Mouse (Mus musculus): ENCODE data around the gene Celf3. TPM values are rescaled to one million over a fixed set of nuclear protein-coding genes. Genes with fewer than 3 reads are reported as not detected.

Gene Celf3
- 150 and 154 TPM in 2 replicates for polyA plus RNA-seq (2014; fragmentation: Nextera tagmentation; extraction: Ambion mirVana)

GRCm38 (mm10) chr3:94477981-94478422, at the start of gene Celf3:
Celf3 (plus strand) TSS chr3:94478295.
- no peaks in the 10 kb centered on the region for H3K27me3 ChIP-seq (ENCODE audit: control insufficient read depth, insufficient read depth, low read length)

GRCm38 (mm10) chr3:94430980-94431379, 47.1 kb upstream of the Celf3 start:
- no peak overlapping the region for H3K9ac ChIP-seq (ENCODE audit: low read length)
- DNase-seq (ENCODE audit: low spot score, missing footprints) (no peak), ATAC-seq (ENCODE audit: low FRiP score) (no peak)
- H3K27ac ChIP-seq (ENCODE audit: low read depth, low read length) = no peak overlapping the region
- H3K36me3 ChIP-seq (ENCODE audit: control insufficient read depth, insufficient read depth, low read length) = no peaks in the 10 kb centered on the region
- no peaks in the 10 kb centered on the region for H3K27me3 ChIP-seq (ENCODE audit: control insufficient read depth, insufficient read depth, low read length)
- no peak overlapping the region for H3K4me2 ChIP-seq
- H3K9me3 ChIP-seq (ENCODE audit: control insufficient read depth, low read length) = no peaks in the 10 kb centered on the region
- H3K4me1 ChIP-seq (ENCODE audit: control insufficient read depth, insufficient read depth, low read length) = no peaks in the 10 kb centered on the region
- 79% methylated on average over 2 of the region's 2 CpGs for WGBS
- no peak overlapping the region for H3K4me3 ChIP-seq (ENCODE audit: low read depth, low read length)

More at GRCm38 (mm10) chr3:94477981-94478422, at the start of gene Celf3:
- Histone ChIP-seq H3K9me3 (ENCODE audit: control insufficient read depth, low read length) (no peaks in the 10 kb centered on the region), H3K27ac (ENCODE audit: low read depth, low read length) (peak within 1 kb of the TSS; percentile 85), H3K4me2 (peak within 1 kb of the TSS; percentile 59), H3K4me1 (ENCODE audit: control insufficient read depth, insufficient read depth, low read length) (peaks cover 46% of the 10 kb centered on the region), H3K36me3 (ENCODE audit: control insufficient read depth, insufficient read depth, low read length) (no peaks in the 10 kb centered on the region), H3K9ac (ENCODE audit: low read length) (peak within 1 kb of the TSS; percentile 83), H3K4me3 (ENCODE audit: low read depth, low read length) (peak within 1 kb of the TSS; percentile 56)
- under 1% methylated on average over 13 of the region's 14 CpGs for WGBS
- DNase-seq (ENCODE audit: low spot score, missing footprints) = peak; percentile 97
- peak; percentile 91 for ATAC-seq (ENCODE audit: low FRiP score)

GRCm38 (mm10) chr3:94434305-94434704, 43.8 kb upstream of the Celf3 start:
- no peak overlapping the region for H3K27ac ChIP-seq (ENCODE audit: low read depth, low read length)
- ATAC-seq (ENCODE audit: low FRiP score) (no peak), DNase-seq (ENCODE audit: low spot score, missing footprints) (no peak)
- no peak overlapping the region for H3K4me2 ChIP-seq
- no peaks in the 10 kb centered on the region for H3K4me1 ChIP-seq (ENCODE audit: control insufficient read depth, insufficient read depth, low read length)
- H3K27me3 ChIP-seq (ENCODE audit: control insufficient read depth, insufficient read depth, low read length) = no peaks in the 10 kb centered on the region
- H3K9me3 ChIP-seq (ENCODE audit: control insufficient read depth, low read length) = no peaks in the 10 kb centered on the region
- no peaks in the 10 kb centered on the region for H3K36me3 ChIP-seq (ENCODE audit: control insufficient read depth, insufficient read depth, low read length)
- H3K9ac ChIP-seq (ENCODE audit: low read length) = no peak overlapping the region
- WGBS = 98% methylated on average over 2 of the region's 2 CpGs
- H3K4me3 ChIP-seq (ENCODE audit: low read depth, low read length) = no peak overlapping the region

GRCm38 (mm10) chr3:94436420-94436819, 41.7 kb upstream of the Celf3 start:
- Histone ChIP-seq H3K27ac (ENCODE audit: low read depth, low read length) (no peak overlapping the region), H3K4me3 (ENCODE audit: low read depth, low read length) (no peak overlapping the region), H3K4me2 (no peak overlapping the region), H3K9me3 (ENCODE audit: control insufficient read depth, low read length) (no peaks in the 10 kb centered on the region), H3K4me1 (ENCODE audit: control insufficient read depth, insufficient read depth, low read length) (no peaks in the 10 kb centered on the region), H3K9ac (ENCODE audit: low read length) (no peak overlapping the region), H3K36me3 (ENCODE audit: control insufficient read depth, insufficient read depth, low read length) (no peaks in the 10 kb centered on the region), H3K27me3 (ENCODE audit: control insufficient read depth, insufficient read depth, low read length) (no peaks in the 10 kb centered on the region)
- WGBS = 77% methylated on average over 9 of the region's 9 CpGs
- ATAC-seq (ENCODE audit: low FRiP score) (no peak), DNase-seq (ENCODE audit: low spot score, missing footprints) (no peak)

GRCm38 (mm10) chr3:94441182-94441581, 36.9 kb upstream of the Celf3 start:
- H3K9me3 ChIP-seq (ENCODE audit: control insufficient read depth, low read length) = no peaks in the 10 kb centered on the region
- H3K27me3 ChIP-seq (ENCODE audit: control insufficient read depth, insufficient read depth, low read length) = no peaks in the 10 kb centered on the region
- H3K4me1 ChIP-seq (ENCODE audit: control insufficient read depth, insufficient read depth, low read length) = peaks cover 5% of the 10 kb centered on the region
- no peak overlapping the region for H3K4me2 ChIP-seq
- no peak overlapping the region for H3K27ac ChIP-seq (ENCODE audit: low read depth, low read length)
- ATAC-seq (ENCODE audit: low FRiP score) = no peak
- WGBS = 41% methylated on average over 3 of the region's 3 CpGs
- no peak for DNase-seq (ENCODE audit: low spot score, missing footprints)
- H3K9ac ChIP-seq (ENCODE audit: low read length) = no peak overlapping the region
- no peak overlapping the region for H3K4me3 ChIP-seq (ENCODE audit: low read depth, low read length)
- peaks cover 3% of the 10 kb centered on the region for H3K36me3 ChIP-seq (ENCODE audit: control insufficient read depth, insufficient read depth, low read length)

- H3K4me2 ChIP-seq = peak within 1 kb of the TSS; percentile 84
- peaks cover 10% of the 10 kb centered on the region for H3K36me3 ChIP-seq (ENCODE audit: control insufficient read depth, insufficient read depth, low read length)
- H3K9me3 ChIP-seq (ENCODE audit: control insufficient read depth, low read length) = no peaks in the 10 kb centered on the region
- no peak within 1 kb of the TSS for H3K27ac ChIP-seq (ENCODE audit: low read depth, low read length)
- 1% methylated on average over 39 of the region's 39 CpGs for WGBS
- peaks cover 5% of the 10 kb centered on the region for H3K4me1 ChIP-seq (ENCODE audit: control insufficient read depth, insufficient read depth, low read length)
- H3K4me3 ChIP-seq (ENCODE audit: low read depth, low read length) = peak within 1 kb of the TSS; percentile 70
- H3K9ac ChIP-seq (ENCODE audit: low read length) = peak within 1 kb of the TSS; percentile 79
- ATAC-seq (ENCODE audit: low FRiP score) (peak; percentile 98), DNase-seq (ENCODE audit: low spot score, missing footprints) (peak; percentile 100)
- H3K27me3 ChIP-seq (ENCODE audit: control insufficient read depth, insufficient read depth, low read length) = no peaks in the 10 kb centered on the region
These were observed 35.0 kb upstream of the Celf3 start, which contains the start of gene Mrpl9 for GRCm38 (mm10) chr3:94442951-94443596. Mrpl9 (plus strand) TSS chr3:94443318.

DNA sequence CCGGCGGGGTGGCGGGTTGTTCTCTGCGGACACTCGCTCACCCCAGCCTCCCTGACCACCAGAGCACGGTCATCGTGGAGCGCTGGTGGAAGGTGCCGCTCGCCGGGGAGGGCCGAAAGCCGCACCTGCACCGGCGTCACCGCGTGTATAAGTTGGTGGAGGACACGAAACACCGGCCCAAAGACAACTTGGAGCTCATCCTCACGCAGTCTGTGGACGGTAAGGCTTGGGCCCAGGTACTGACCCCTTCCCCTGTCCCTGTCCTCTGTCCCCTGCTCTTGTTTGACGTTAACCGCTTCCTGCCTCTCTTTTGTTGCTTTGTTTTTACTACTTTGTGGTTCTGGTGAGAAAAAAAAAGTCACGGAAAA, 34.5 kb upstream of the Celf3 start, which contains the start of gene Oaz3:
Oaz3 (minus strand) TSS at position 319 of the 368 bp plus-strand sequence.
- Histone ChIP-seq H3K4me1 (ENCODE audit: control insufficient read depth, insufficient read depth, low read length) (peaks cover 5% of the 10 kb centered on the region), H3K4me3 (ENCODE audit: low read depth, low read length) (peak within 1 kb of the TSS; percentile 70), H3K9me3 (ENCODE audit: control insufficient read depth, low read length) (no peaks in the 10 kb centered on the region), H3K36me3 (ENCODE audit: control insufficient read depth, insufficient read depth, low read length) (peaks cover 13% of the 10 kb centered on the region), H3K27me3 (ENCODE audit: control insufficient read depth, insufficient read depth, low read length) (no peaks in the 10 kb centered on the region), H3K4me2 (peak within 1 kb of the TSS; percentile 84), H3K27ac (ENCODE audit: low read depth, low read length) (no peak within 1 kb of the TSS), H3K9ac (ENCODE audit: low read length) (peak within 1 kb of the TSS; percentile 79)
- DNase-seq (ENCODE audit: low spot score, missing footprints) (no peak), ATAC-seq (ENCODE audit: low FRiP score) (no peak)
- under 1% methylated on average over 24 of the region's 24 CpGs for WGBS

DNA sequence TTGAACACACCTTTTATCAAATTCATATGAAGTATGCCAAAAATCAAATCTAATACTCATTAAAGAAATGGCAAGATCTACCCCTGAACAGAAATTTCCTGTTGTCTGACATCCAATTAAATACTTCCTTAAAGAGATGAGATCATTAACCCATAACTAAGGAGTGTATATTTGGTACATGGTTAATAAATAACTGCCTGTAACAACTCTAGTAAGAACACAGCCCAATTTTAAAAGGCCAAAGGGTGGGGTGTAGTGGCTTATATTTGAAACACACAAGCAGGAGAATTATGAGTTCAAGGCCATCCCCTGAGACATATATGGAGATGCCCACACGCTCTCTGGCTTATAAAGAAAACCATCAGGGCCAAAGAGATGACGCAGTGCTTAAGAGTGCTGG, 28.7 kb upstream of the Celf3 start:
- WGBS = 93% methylated on average over 2 of the region's 2 CpGs
- ATAC-seq (ENCODE audit: low FRiP score) (no peak), DNase-seq (ENCODE audit: low spot score, missing footprints) (no peak)
- Histone ChIP-seq H3K4me2 (no peak overlapping the region), H3K9ac (ENCODE audit: low read length) (no peak overlapping the region), H3K9me3 (ENCODE audit: control insufficient read depth, low read length) (no peaks in the 10 kb centered on the region), H3K27ac (ENCODE audit: low read depth, low read length) (no peak overlapping the region), H3K4me1 (ENCODE audit: control insufficient read depth, insufficient read depth, low read length) (peaks cover 1% of the 10 kb centered on the region), H3K4me3 (ENCODE audit: low read depth, low read length) (no peak overlapping the region), H3K36me3 (ENCODE audit: control insufficient read depth, insufficient read depth, low read length) (peaks cover 15% of the 10 kb centered on the region), H3K27me3 (ENCODE audit: control insufficient read depth, insufficient read depth, low read length) (no peaks in the 10 kb centered on the region)

DNA sequence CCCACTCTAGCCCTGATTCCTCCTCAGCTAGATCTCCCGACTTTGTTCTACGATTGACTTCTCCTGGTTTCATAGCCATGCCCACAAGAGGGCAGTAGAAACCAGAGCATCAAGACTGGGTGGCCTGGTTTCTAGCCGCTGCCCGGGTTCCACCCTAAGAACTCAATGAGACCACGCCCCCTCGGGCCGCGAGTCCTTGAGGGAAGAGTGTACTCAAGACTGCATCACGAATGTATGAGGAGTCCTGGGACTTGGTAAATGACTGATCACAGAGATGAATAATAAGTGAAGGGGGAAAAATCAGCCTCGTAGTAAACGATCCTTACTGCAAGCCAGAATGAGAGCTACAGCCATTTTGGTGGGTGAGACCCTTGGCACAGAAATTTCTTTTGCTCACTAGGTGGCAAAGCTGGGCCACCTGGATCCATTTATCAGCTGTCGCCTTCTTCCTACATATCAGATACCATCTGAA, 21.5 kb upstream of the Celf3 start:
- peak; percentile 94 for ATAC-seq (ENCODE audit: low FRiP score)

More for the DNA sequence above, 21.5 kb upstream of the Celf3 start:
- Histone ChIP-seq H3K9me3 (ENCODE audit: control insufficient read depth, low read length) (no peaks in the 10 kb centered on the region), H3K27me3 (ENCODE audit: control insufficient read depth, insufficient read depth, low read length) (no peaks in the 10 kb centered on the region), H3K9ac (ENCODE audit: low read length) (peak overlapping the region; percentile 20; the same call in 1 of the 2 replicates), H3K36me3 (ENCODE audit: control insufficient read depth, insufficient read depth, low read length) (no peaks in the 10 kb centered on the region), H3K4me2 (peak overlapping the region; percentile 39), H3K27ac (ENCODE audit: low read depth, low read length) (no peak overlapping the region), H3K4me1 (ENCODE audit: control insufficient read depth, insufficient read depth, low read length) (no peaks in the 10 kb centered on the region), H3K4me3 (ENCODE audit: low read depth, low read length) (peak overlapping the region; percentile 23; the same call in 1 of the 2 replicates)
- DNase-seq (ENCODE audit: low spot score, missing footprints) = peak; percentile 98
- 3% methylated on average over 12 of the region's 12 CpGs for WGBS
